Mouse (Mus musculus): ENCODE data around the gene Smim12.

DNA sequence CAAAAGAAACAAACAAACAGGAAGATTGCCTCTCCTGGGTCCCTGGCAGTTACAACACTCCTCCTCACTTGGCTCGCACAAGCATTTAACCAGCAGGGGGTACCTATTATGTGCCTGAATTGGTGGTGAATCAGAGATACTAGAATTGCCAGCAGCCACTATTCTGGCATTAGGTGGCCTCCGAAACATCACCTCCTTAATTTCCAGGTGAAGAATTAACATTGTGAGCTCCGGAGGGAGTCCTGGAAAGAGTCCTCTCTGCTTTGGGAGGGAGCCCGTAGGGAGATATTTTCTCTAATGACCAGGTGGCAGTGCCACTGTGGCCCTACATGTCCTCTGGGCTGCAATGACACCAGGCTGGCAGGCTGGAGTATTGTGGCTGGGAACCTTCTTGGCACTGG is 27.3 kb upstream of the Smim12 start:
- TF ChIP-seq CTCF (IDR thresholded peaks at IDR 0.05; ENCODE audit: low read depth) (no peak), EP300 (IDR thresholded peaks at IDR 0.05; ENCODE audit: low read depth) (no peak)

Data from heart, postnatal 0 days (tissue).